Mouse (Mus musculus) MEL (cell line): ENCODE data around the gene Fbxw21. TPM values are rescaled to one million over a fixed set of nuclear protein-coding genes. Genes with fewer than 3 reads are reported as not detected.

Source experiments
- DNase-seq: peaks from one replicate; pipeline ENCODE4 v3.0.0; 2011; ENCODE audit warnings: low read depth, low spot score
- H3K27ac ChIP-seq: 2 replicates; pipeline ENCODE4 v1.5.1; 2012; ENCODE audit warnings: low read depth, mild to moderate bottlenecking, control low read depth, low read length, moderate library complexity; ENCODE audit not compliant: control insufficient read depth
- H3K27me3 ChIP-seq, 2 experiments: fragments of 150-350 bp in 1 of 2; sonication (generic) in 1 of 2; 2 replicates each; pipeline ENCODE4 v1.6.1; 2012; ENCODE audit warnings: low read length in 2 of 2, mild to moderate bottlenecking in 2 of 2, improper control_type of control experiment in 1 of 2, moderate library complexity in 1 of 2; ENCODE audit not compliant: insufficient read depth in 2 of 2, control insufficient read depth in 1 of 2
- H3K36me3 ChIP-seq, 2 experiments: 2 replicates each; pipeline ENCODE4 v1.6.1; 2012 to 2014; ENCODE audit warnings: low read length in 2 of 2, improper control_type of control experiment in 1 of 2, inconsistent platforms in 1 of 2, mild to moderate bottlenecking in 1 of 2; ENCODE audit not compliant: insufficient read depth in 2 of 2, control insufficient read depth in 1 of 2
- H3K4me1 ChIP-seq, 2 experiments: fragments of 150-350 bp in 1 of 2; sonication (generic) in 1 of 2; 2 replicates each; pipeline ENCODE4 v1.6.1; 2012; ENCODE audit warnings: low read length in 2 of 2, improper control_type of control experiment in 1 of 2, mild to moderate bottlenecking in 1 of 2; ENCODE audit not compliant: insufficient read depth in 2 of 2, control insufficient read depth in 1 of 2
- H3K4me3 ChIP-seq, 2 experiments: fragments of 150-350 bp in 1 of 2; sonication (generic) in 1 of 2; 2 replicates each; pipeline ENCODE4 v1.5.1; 2012; ENCODE audit warnings: low read depth in 2 of 2, low read length in 2 of 2, mild to moderate bottlenecking in 2 of 2, moderate library complexity in 2 of 2, control low read depth in 1 of 2, improper control_type of control experiment in 1 of 2; ENCODE audit not compliant: control insufficient read depth in 1 of 2, insufficient read depth in 1 of 2
- H3K79me2 ChIP-seq: 2 replicates; pipeline ENCODE4 v1.6.1; 2012; ENCODE audit warnings: mild to moderate bottlenecking, low read length, moderate library complexity; ENCODE audit not compliant: control insufficient read depth, poor library complexity, insufficient read depth
- H3K9ac ChIP-seq: 2 replicates; pipeline ENCODE4 v1.6.1; 2012; ENCODE audit warnings: low read depth, mild to moderate bottlenecking, control low read depth, low read length, moderate library complexity; ENCODE audit not compliant: control insufficient read depth, poor library complexity, severe bottlenecking
- H3K9me3 ChIP-seq: fragments of 150-350 bp; sonication (generic); replicated peaks from 2 replicates; pipeline ENCODE4 v1.6.1; 2012; ENCODE audit warnings: mild to moderate bottlenecking, low read length, improper control_type of control experiment, moderate library complexity; ENCODE audit not compliant: insufficient read depth
- BHLHE40 ChIP-seq: IDR thresholded peaks from 2 replicates; pipeline ENCODE4 v1.6.1; 2012; ENCODE audit warnings: low read depth, mild to moderate bottlenecking, inconsistent platforms, low read length, improper control_type of control experiment, borderline replicate concordance
- CHD1 ChIP-seq: IDR thresholded peaks from 2 replicates; pipeline ENCODE4 v1.6.1; 2012; ENCODE audit warnings: low read depth, mild to moderate bottlenecking, inconsistent platforms, low read length, improper control_type of control experiment
- E2F4 ChIP-seq: IDR thresholded peaks from 2 replicates; pipeline ENCODE4 v1.6.1; 2011; ENCODE audit warnings: low read depth, low read length, improper control_type of control experiment, borderline replicate concordance
- ELF1 ChIP-seq: IDR thresholded peaks from 2 replicates; pipeline ENCODE4 v1.6.1; 2014; ENCODE audit warnings: low read depth, mild to moderate bottlenecking, inconsistent platforms, low read length, improper control_type of control experiment, moderate library complexity
- EP300 ChIP-seq, 2 experiments: IDR thresholded peaks; 2 replicates each; pipeline ENCODE4 v1.6.1; 2011; ENCODE audit warnings: improper control_type of control experiment in 2 of 2, low read length in 2 of 2, low read depth in 1 of 2, mild to moderate bottlenecking in 1 of 2
- GATA1 ChIP-seq: IDR thresholded peaks from 2 replicates; pipeline ENCODE4 v1.6.1; 2011; ENCODE audit warnings: low read depth, low read length, improper control_type of control experiment
- HCFC1 ChIP-seq: IDR thresholded peaks from 2 replicates; pipeline ENCODE4 v1.6.1; 2012; ENCODE audit warnings: low read depth, mild to moderate bottlenecking, inconsistent platforms, low read length, improper control_type of control experiment, moderate library complexity
- JUND ChIP-seq: IDR thresholded peaks from 2 replicates; pipeline ENCODE4 v1.6.1; 2011; ENCODE audit warnings: low read depth, mild to moderate bottlenecking, improper control_type of control experiment, low read length
- KAT2A ChIP-seq: conservative IDR thresholded peaks from 2 replicates; pipeline ENCODE4 v1.6.1; 2012; ENCODE audit warnings: low read depth, low read length, improper control_type of control experiment, inconsistent platforms
- MAX ChIP-seq: IDR thresholded peaks from 2 replicates; pipeline ENCODE4 v1.6.1; 2011; ENCODE audit warnings: low read length, improper control_type of control experiment
- MAZ ChIP-seq: IDR thresholded peaks from 2 replicates; pipeline ENCODE4 v1.6.1; 2012; ENCODE audit warnings: low read depth, mild to moderate bottlenecking, inconsistent platforms, low read length, improper control_type of control experiment
- MEF2A ChIP-seq: IDR thresholded peaks from 2 replicates; pipeline ENCODE4 v1.6.1; 2014; ENCODE audit warnings: low read depth, mild to moderate bottlenecking, inconsistent platforms, low read length, improper control_type of control experiment; ENCODE audit not compliant: poor library complexity, insufficient replicate concordance, severe bottlenecking; ENCODE audit errors: extremely low read depth
- MXI1 ChIP-seq: IDR thresholded peaks from 2 replicates; pipeline ENCODE4 v1.6.1; 2011; ENCODE audit warnings: mild to moderate bottlenecking, low read depth, low read length, improper control_type of control experiment
- MYB ChIP-seq: IDR thresholded peaks from 2 replicates; pipeline ENCODE4 v1.6.1; 2011; ENCODE audit warnings: mild to moderate bottlenecking, low read depth, low read length, improper control_type of control experiment
- MYC ChIP-seq: IDR thresholded peaks from 2 replicates; pipeline ENCODE4 v1.6.1; 2011; ENCODE audit warnings: low read depth, mild to moderate bottlenecking, low read length, improper control_type of control experiment, moderate library complexity
- NELFE ChIP-seq: IDR thresholded peaks from 2 replicates; pipeline ENCODE4 v1.6.1; 2011; ENCODE audit warnings: low read depth, low read length, improper control_type of control experiment
- NRF1 ChIP-seq: IDR thresholded peaks from 2 replicates; pipeline ENCODE4 v1.6.1; 2014; ENCODE audit warnings: low read depth, mild to moderate bottlenecking, inconsistent platforms, low read length, improper control_type of control experiment, moderate library complexity; ENCODE audit not compliant: poor library complexity, insufficient read depth, severe bottlenecking
- POLR2AphosphoS2 ChIP-seq: IDR thresholded peaks from 2 replicates; pipeline ENCODE4 v1.6.1; 2011; ENCODE audit warnings: low read length, improper control_type of control experiment
- POLR2AphosphoS5 ChIP-seq: IDR thresholded peaks from 2 replicates; pipeline ENCODE4 v1.6.1; 2012; ENCODE audit warnings: low read depth, borderline replicate concordance, mild to moderate bottlenecking, inconsistent platforms, low read length, moderate library complexity, mixed read lengths
- RCOR1 ChIP-seq: IDR thresholded peaks from 2 replicates; pipeline ENCODE4 v1.6.1; 2012; ENCODE audit warnings: low read depth, mild to moderate bottlenecking, inconsistent platforms, low read length, improper control_type of control experiment
- SMC3 ChIP-seq: IDR thresholded peaks from 2 replicates; pipeline ENCODE4 v1.6.1; 2011; ENCODE audit warnings: low read depth, low read length, improper control_type of control experiment
- TBP ChIP-seq: IDR thresholded peaks from 2 replicates; pipeline ENCODE4 v1.8.0; 2011; ENCODE audit warnings: low read depth, low read length, improper control_type of control experiment
- TCF12 ChIP-seq: IDR thresholded peaks from 2 replicates; pipeline ENCODE4 v1.6.1; 2014; ENCODE audit warnings: low read depth, mild to moderate bottlenecking, inconsistent platforms, low read length, improper control_type of control experiment, moderate library complexity
- ZC3H11A ChIP-seq: IDR thresholded peaks from 2 replicates; pipeline ENCODE4 v1.6.1; 2012; ENCODE audit warnings: low read depth, mild to moderate bottlenecking, inconsistent platforms, low read length, improper control_type of control experiment
- ZMIZ1 ChIP-seq: IDR thresholded peaks from 2 replicates; pipeline ENCODE4 v1.6.1; 2012; ENCODE audit warnings: low read depth, mild to moderate bottlenecking, inconsistent platforms, low read length, improper control_type of control experiment, moderate library complexity
- polyA plus RNA-seq, 2 experiments: library from polyadenylated mRNA; stranded (reverse) in 1 of 2; unstranded in 1 of 2; fragments of >175 nt in 1 of 2; fragments of >200 nt in 1 of 2; gene quantifications; 2 replicates each; pipeline versions ENCODE4 v1.2.1 to v1.2.4; 2012; ENCODE audit warnings: low replicate concordance in 2 of 2, low read depth in 1 of 2; ENCODE audit not compliant: insufficient read length in 2 of 2, insufficient read depth in 1 of 2, missing spikeins in 1 of 2
- total RNA-seq: library from RNA; depleted of rRNA; stranded (reverse); fragments of 300-350 nt; gene quantifications from 2 replicates; pipeline ENCODE4 v1.2.3, GENCODE M21; 2012

Gene Fbxw21
- total and polyA plus RNA-seq, 3 experiments, result not detected

DNA sequence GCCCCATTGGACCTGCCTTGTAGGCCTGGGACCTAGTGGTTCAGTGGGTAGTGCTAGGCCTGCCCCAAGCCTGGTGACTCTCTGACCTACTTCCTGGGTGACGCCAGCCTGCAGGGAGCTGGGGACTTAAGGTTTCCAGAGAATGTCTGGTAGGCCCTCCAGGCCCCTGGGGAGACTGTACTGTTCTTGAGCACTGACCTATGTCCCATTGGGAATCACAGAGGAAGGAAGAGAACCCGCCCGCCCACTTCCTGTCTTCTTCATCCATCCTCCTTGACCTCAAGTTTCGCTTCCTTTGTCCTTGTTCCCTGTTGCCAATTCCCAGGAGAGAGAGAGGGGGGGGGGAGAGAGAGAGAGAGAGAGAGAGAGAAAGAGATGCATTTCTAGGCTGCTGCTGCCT is 43.7 kb downstream of the Fbxw21 start:
- Histone ChIP-seq H3K27me3 (no peaks in the 10 kb centered on the region; a peak in 1 of 4 replicates), H3K4me3 (no peak overlapping the region), H3K9me3 (no peaks in the 10 kb centered on the region), H3K79me2 (no peaks in the 10 kb centered on the region), H3K9ac (no peak overlapping the region), H3K27ac (no peak overlapping the region), H3K4me1 (peaks cover 2 to 6% of the 10 kb centered on the region in 2 experiments; a peak in 2 of 4 replicates), H3K36me3 (peaks cover 0 to 1% of the 10 kb centered on the region in 2 experiments; a peak in 2 of 4 replicates)
- DNase-seq, result no peak
- no peak for TF ChIP-seq POLR2AphosphoS5
- no peak for TF ChIP-seq E2F4
- TF ChIP-seq JUND, result no peak
- no peak for TF ChIP-seq ZMIZ1
- TF ChIP-seq MEF2A, result no peak
- TF ChIP-seq MYC, result no peak
- no peak for TF ChIP-seq TCF12
- TF ChIP-seq ELF1, result no peak

DNA sequence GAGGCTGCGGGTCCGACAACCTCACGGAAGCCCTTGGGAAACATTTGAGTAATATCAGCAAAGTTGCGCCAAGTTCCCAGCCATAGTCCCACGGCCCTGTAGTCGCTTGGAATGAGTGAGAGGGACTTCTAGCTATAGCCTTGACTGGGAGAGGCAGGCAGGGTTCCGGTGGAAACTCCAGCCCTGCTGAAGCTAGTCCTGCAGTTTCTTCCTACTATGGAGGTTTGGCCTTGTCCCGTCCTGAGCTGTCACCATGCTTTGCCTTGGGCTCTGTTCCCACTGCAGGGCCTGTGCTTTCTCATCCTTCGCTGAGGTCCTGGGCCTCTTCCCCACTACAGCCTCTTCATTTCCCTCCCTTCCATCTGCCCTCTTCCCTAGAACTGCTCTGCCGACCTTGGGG is 45.6 kb downstream of the Fbxw21 start:
- H3K9ac ChIP-seq, result no peak overlapping the region
- DNase-seq, result no peak
- no peaks in the 10 kb centered on the region for H3K79me2 ChIP-seq
- no peaks in the 10 kb centered on the region for H3K9me3 ChIP-seq
- no peak for TF ChIP-seq EP300 (IDR thresholded peaks at IDR 0.05; ENCODE audit: low read depth in 1 of 2, low read length in 2 of 2)
- TF ChIP-seq ZMIZ1, result no peak
- no peak for TF ChIP-seq MAZ
- no peak for TF ChIP-seq BHLHE40
- no peak for TF ChIP-seq GATA1
- no peak for TF ChIP-seq KAT2A
- TF ChIP-seq SMC3, result no peak
- TF ChIP-seq MXI1, result no peak
- TF ChIP-seq POLR2AphosphoS2, result no peak
- no peak for TF ChIP-seq ZC3H11A
- TF ChIP-seq MEF2A, result no peak
- TF ChIP-seq MYC, result no peak
- no peak for TF ChIP-seq NRF1
- no peak for TF ChIP-seq MAX
- TF ChIP-seq NELFE, result no peak
- no peak for TF ChIP-seq RCOR1
- no peak for TF ChIP-seq MYB
- TF ChIP-seq TBP, result no peak
- TF ChIP-seq CHD1, result no peak
- TF ChIP-seq HCFC1, result no peak
- no peaks in the 10 kb centered on the region for H3K4me1 ChIP-seq
- no peaks in the 10 kb centered on the region; a peak in 2 of 4 replicates for H3K27me3 ChIP-seq
- H3K27ac ChIP-seq, result no peak overlapping the region
- no peaks in the 10 kb centered on the region for H3K36me3 ChIP-seq
- H3K4me3 ChIP-seq, result no peak overlapping the region
